Mouse (Mus musculus) R1 (cell line): ENCODE measurements around the gene Rpl35a.
"Not testable (repeated sequence)": the region's sequence is repeated elsewhere in the genome, so short reads cannot be mapped to it uniquely, and the experiment has no call there.

Source experiments
- DNase-seq: peaks from one replicate; pipeline ENCODE4 v3.0.0-alpha.2; 2018; ENCODE audit warnings: low read depth, low spot score

Rpl35a gene

DNA sequence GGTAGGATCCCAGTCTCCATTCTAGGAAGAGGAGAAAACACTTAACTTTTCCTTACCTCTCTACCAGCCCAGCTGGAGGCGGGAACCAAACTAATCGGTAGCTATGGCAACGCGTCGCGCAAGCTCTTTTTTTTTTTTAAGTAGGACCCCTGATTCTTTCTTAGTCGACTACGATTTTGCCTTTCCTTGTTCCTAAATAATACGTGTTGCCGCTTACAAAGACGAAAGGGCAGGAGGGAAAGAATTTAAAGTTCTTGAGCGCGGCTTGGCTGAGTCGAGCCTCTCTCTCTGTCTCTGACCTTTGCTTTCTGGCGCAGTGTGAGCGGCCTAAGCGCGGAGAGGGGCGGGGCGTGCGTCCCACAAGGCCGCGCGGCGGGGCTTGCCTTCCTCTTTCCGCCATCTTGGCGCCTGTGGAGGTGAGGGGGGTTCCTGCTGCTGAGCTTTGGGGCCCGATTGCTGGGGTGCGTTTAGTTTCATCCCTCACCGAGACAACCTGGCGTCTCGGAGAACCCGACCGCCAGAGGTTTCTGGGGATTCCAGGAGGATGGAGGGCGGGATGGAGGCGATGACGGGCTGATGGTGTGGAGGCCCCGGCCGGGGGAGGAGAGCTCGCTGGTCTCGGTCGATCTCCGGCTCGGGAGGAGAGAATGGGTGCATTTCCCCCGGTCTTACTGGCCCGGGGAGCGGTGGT lies at the start of gene Rpl35a, which contains the start of gene Iqcg:
Gene Rpl35a, plus strand, starts transcription at position 359 of the 691 bp plus-strand sequence.
Gene Iqcg, minus strand, starts transcription at position 124 of the 691 bp plus-strand sequence.
- DNase-seq = peak; percentile 91

GRCm38 (mm10) chr16:33006888-33007287 lies 49.4 kb upstream of the Rpl35a start:
- no peak for DNase-seq

- DNase-seq = no peak
These were observed 48.8 kb upstream of the Rpl35a start for GRCm38 (mm10) chr16:33007436-33007835.

DNA sequence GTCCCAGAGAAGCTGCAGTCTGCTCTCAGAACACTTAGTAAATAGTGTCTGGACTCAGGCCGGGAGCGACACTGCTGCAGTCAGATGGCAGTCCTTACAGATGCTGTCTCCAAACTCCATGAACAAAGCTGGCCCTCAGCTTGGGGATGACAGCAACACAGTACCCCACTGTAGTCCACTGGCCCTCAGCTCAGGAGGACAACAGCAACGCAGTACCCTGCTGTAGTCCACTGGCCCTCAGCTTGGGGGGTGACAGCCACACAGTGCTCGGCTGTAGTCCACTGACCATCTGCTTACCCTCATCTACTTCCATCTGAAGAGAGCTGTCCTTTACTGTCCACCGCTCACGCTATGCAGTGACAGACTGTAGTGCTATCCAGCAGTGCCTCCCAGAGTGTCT lies 46.1 kb upstream of the Rpl35a start:
- DNase-seq = no peak

DNA sequence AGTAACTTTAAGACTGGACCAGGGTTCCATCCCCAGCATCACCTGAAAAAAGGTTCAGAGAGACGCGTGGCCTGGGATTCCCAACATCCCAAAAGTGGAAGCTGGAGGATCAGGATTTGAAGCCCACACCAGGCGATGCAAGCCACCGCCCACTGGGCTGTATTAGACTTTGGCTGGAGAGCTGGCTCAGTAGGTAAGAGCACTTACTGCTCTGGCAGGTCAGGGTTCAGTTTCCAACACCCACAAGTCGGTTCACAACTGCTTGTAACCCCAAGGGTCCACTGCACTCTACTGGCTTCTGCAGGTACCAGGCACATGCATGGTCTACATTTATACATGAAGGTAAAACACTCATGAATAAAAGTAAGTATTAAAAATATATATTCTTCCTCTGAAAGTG lies 42.5 kb upstream of the Rpl35a start:
- no peak for DNase-seq

DNA sequence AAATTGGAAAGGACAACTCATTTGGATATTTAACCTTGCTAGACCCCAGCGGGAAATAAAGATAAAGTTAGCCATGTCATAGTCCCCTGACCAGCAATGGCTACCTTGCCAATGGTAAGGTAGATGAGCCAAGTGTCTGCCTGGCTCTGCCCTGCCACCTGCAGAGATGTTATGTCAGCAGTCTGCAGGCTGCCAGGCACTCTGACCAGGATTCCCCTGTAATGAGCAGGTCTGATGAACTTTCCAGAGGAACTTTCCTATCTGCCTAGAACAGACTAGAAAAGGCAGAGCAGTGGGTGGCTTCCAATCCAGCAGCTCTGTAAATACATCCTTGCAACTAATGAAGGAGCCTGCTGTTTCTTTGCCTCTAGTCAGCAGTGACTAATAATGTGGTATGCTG lies 41.3 kb upstream of the Rpl35a start:
- DNase-seq = no peak

- DNase-seq = no peak
These were observed 40.8 kb upstream of the Rpl35a start for GRCm38 (mm10) chr16:33015396-33015907.

DNA sequence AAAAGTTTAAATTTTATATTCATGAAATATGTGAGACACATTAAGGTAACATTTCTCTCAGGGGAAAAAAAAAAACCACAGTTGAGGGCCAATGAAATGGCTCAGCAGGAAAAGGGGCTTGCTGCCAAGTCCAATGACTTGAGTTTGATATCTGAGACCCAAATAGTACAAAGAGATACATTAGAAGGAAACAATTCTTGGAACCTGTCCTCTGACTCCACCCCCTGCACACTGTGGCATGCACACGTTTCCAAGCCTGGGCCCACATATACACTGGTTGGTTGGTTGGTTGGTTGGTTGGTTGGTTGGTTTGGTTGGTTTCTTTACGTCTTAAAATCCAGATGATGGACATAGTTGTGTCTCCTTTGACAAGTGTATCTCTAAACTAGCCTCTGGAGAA lies 40.3 kb upstream of the Rpl35a start:
- no peak for DNase-seq

GRCm38 (mm10) chr16:33017677-33018349 lies 38.4 kb upstream of the Rpl35a start:
- DNase-seq = no peak

DNA sequence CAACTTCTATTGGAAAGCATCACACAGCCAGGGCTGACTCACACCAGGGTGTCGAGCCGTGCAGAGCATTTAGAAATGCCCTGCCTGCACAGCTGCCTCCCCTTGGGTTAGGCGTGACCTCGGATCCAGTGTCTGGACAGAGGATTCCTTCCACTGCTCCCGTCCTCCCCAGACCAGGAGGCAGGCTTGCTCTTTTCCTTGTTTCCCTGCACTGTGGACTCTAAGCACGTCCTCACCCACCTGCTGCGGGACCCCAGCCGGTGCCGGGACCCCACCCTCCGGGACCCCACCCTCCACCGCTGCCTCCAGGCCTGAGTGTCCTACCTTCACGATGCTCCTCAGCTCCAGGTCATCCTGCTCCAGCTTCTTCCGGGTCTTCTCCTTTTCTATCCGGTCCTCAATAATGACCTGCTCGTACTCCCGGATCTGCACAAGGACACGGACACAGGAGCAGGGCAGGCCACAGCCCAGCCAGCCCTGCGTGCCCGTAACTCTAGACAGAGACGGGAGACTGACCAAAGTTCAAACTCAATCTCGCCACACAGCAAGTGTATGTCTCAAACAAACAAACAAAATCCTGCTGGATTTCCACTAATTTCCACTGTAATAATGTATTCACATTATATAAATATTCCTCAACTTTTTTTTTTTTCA lies 37.0 kb upstream of the Rpl35a start:
- peak; percentile 35 for DNase-seq

GRCm38 (mm10) chr16:33021381-33021780 lies 34.9 kb upstream of the Rpl35a start:
- no peak for DNase-seq

DNA sequence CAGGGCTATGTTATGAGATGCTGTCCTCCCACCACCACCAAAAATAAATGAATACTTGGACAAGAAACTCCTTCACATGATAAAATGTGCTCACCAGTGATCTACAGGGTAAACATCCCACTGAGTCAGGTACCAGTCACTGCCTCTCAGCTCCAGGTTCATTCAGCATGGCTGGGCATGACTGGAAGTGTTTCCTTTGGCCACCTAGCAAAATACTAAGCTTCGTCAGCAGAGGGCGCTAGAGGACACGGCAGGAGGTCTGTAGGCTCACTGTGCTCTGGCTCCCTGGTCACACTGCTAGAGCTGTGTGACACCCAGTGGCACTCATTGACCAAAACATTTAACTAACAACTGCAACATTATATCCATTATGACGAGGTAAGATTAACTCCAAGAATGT lies 32.5 kb upstream of the Rpl35a start:
- DNase-seq = peak; percentile 84

DNA sequence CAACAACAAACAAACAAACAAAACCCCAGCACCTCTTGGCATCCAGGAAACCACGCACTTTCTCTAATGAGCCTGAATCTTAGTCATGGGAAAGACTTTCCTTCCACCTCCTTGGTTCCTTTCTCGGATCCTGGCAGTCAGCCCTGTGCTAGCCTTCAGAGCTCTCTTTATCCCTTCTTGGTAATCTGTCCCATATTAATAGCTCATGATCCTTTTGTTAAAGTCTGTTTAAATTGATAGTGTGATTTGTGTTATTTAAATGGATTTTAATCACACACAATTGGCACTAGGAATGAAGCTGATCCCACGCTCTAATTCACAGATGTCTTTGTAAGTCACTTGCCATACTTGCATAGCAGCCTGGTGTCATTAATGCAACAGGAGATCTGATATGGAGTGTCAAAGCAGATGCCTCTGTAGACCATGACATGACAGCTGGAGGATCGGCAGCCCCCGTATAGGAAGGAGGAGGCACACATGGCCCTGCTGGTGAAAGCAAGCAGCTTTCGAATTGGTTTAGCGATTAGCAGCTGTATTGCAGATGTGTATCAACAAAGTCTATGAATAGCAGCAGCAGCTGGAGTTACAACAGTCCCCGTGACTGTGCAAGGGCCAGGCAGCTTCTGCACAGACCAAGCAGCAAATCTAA lies 31.7 kb upstream of the Rpl35a start:
- no peak for DNase-seq

DNA sequence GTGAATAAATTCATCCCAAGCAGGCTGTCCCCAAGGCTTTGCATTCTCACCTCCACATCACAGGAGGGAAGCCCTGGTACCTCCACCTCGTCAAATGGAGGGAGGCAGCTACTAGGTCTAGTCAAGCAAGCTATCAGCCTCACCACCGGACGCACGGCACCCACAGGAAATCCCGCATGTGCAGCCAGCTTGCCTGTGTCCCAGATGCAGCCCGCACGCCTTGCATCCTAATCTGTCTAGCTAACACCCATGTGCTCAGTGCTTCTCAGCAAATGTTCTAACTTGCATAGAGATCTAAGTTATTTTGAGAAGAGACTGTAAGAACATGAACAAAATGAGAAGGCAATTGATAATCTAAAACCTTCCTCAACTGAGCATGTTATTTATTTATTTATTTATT lies 29.9 kb upstream of the Rpl35a start:
- no peak for DNase-seq

DNA sequence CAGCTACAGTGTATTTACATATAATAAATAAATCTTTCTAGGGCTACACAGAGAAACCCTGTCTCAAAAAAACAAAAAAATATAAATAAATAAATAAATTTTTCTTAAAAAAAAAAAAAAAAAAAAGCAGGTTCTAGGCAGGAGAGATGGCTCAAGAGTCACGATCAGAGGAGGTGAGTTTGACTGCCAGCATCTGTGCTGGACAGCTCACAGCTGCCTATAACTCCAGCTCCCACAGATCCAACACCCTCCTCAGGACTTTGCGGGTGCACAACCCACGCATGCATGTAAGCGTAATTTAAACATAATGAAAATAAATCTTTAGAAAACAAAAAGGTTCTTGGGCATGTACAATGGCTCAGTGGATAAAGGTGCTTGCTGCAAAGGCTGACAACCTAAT lies 20.2 kb upstream of the Rpl35a start:
- peak; percentile 37 for DNase-seq

DNA sequence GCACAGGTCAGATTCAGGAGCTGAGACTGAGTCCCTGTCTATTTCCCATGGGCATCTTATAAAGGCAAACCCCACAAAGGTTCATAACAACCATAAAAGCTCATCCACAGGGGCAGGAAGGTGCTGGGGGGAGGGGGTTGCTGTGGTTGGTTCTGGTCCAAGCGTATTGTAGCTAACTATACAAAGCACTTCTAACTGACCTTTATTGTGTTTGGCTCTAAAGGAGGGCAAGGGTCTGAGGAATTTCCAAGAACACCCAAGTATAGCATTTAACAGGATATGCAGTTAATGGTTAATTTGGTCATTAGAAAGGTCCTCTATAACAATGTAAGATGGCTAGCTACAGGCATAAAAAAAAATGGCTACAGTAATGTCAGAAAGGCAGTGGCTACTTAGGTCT lies 13.6 kb upstream of the Rpl35a start:
- DNase-seq = no peak

DNA sequence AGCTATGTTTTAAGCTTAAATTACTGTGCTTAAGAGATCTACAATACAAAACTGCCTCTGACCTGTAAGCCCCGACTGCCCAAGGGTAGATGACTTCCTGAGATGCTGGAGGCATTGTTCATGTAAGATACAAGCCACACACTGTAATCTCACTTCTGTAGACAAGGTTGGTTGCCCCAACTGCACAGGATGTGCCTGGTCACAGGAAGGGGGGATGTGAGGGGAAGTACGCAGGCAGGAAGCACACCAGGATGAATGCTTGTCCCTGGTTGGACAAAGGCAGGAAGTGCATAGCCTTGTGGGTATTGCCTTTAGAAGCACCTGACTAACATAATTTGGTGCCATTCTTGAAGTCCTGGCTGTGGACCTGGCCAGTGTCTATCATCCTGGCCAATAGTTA lies 13.0 kb upstream of the Rpl35a start:
- peak; percentile 55 for DNase-seq

DNA sequence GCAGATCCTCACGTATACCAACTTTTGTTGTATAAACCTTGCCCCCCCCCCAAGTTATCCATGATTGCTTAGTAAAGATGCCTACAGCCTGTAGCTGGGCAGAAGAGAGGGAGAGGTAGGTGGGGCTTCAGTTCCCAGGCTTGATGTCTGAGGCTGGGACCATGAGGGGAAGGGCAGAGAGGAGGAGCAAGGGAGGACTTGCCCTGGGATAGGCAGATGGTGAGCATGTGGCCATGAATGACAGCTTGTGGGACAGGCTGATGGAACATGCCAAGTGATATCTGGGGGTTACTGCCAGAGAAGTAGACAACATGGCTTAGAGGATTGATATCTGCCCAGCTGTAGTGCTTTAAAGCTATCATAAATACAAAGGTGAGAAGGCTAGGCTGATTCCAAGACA lies 8.2 kb upstream of the Rpl35a start:
- DNase-seq = peak; percentile 73

GRCm38 (mm10) chr16:33048686-33049085 lies 7.6 kb upstream of the Rpl35a start:
- peak; percentile 66 for DNase-seq

- peak; percentile 44 for DNase-seq
These were observed 6.4 kb upstream of the Rpl35a start for GRCm38 (mm10) chr16:33049809-33050208.

GRCm38 (mm10) chr16:33053141-33053540 lies 3.1 kb upstream of the Rpl35a start:
- no peak for DNase-seq

DNA sequence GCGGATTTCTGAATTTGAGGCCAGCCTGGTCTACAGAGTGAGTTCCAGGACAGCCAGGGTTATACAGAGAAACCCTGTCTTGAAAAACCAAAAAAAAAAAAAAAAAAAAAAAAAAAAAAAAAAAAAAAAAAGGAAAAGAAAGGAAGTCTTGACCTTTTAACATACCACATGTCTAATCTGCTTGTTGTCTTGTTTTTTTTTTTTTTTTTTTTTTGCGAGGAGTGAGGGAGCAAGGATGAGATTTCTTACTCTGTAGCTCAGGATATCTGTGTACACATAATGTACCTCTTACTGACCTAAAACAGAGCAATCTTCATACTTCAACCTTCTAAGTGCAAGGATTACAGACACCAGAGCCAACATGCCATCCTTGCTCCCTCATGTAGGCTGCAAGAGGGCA lies 1.3 kb upstream of the Rpl35a start:
- not testable (repeated sequence) for DNase-seq
